Mouse (Mus musculus): ENCODE measurements around the gene Metap2.
A peak's percentile ranks its signal among the peaks of the same experiment; 100 is the strongest.
"Not testable (repeated sequence)": the region's sequence is repeated elsewhere in the genome, so short reads cannot be mapped to it uniquely, and the experiment has no call there.

The Metap2 gene

GRCm38 (mm10) chr10:93846706-93847105 is 50.2 kb downstream of the Metap2 start:
- DNase-seq (ENCODE audit: low read depth, low spot score), result no peak

GRCm38 (mm10) chr10:93835115-93835514 is 61.8 kb downstream of the Metap2 start:
- not testable (repeated sequence) for DNase-seq (ENCODE audit: low read depth, low spot score)

GRCm38 (mm10) chr10:93834394-93834745 is 62.5 kb downstream of the Metap2 start:
- DNase-seq (ENCODE audit: low read depth, low spot score), result no peak

- DNase-seq (ENCODE audit: low read depth, low spot score), result peak; percentile 59
Observed at GRCm38 (mm10) chr10:93833699-93834393, 63.0 kb downstream of the Metap2 start.

GRCm38 (mm10) chr10:93833370-93833698 is 63.6 kb downstream of the Metap2 start:
- DNase-seq (ENCODE audit: low read depth, low spot score), result no peak

- DNase-seq (ENCODE audit: low read depth, low spot score), result no peak
Observed at GRCm38 (mm10) chr10:93832811-93833210, 64.1 kb downstream of the Metap2 start.

GRCm38 (mm10) chr10:93831730-93832574 is 64.9 kb downstream of the Metap2 start:
- DNase-seq (ENCODE audit: low read depth, low spot score), result no peak

GRCm38 (mm10) chr10:93830931-93831729 is 65.8 kb downstream of the Metap2 start, which contains the start of gene Usp44:
Gene Usp44, plus strand, starts transcription at chr10:93831555.
- no peak for DNase-seq (ENCODE audit: low read depth, low spot score)

GRCm38 (mm10) chr10:93829898-93830831 is 66.7 kb downstream of the Metap2 start:
- DNase-seq (ENCODE audit: low read depth, low spot score), result peak; percentile 15

GRCm38 (mm10) chr10:93818661-93819060 is 78.2 kb downstream of the Metap2 start:
- peak; percentile 53 for DNase-seq (ENCODE audit: low read depth, low spot score)

GRCm38 (mm10) chr10:93813755-93814154 is 83.1 kb downstream of the Metap2 start:
- DNase-seq (ENCODE audit: low read depth, low spot score), result no peak

GRCm38 (mm10) chr10:93812774-93813415 is 84.0 kb downstream of the Metap2 start:
- peak; percentile 21 for DNase-seq (ENCODE audit: low read depth, low spot score)

GRCm38 (mm10) chr10:93812098-93812497 is 84.8 kb downstream of the Metap2 start:
- no peak for DNase-seq (ENCODE audit: low read depth, low spot score)

GRCm38 (mm10) chr10:93810590-93811185 is 86.2 kb downstream of the Metap2 start:
- DNase-seq (ENCODE audit: low read depth, low spot score), result no peak

- not testable (repeated sequence) for DNase-seq (ENCODE audit: low read depth, low spot score)
Observed at GRCm38 (mm10) chr10:93809438-93809837, 87.5 kb downstream of the Metap2 start.
